24 mouse cellular contexts compared by ENCODE assay signal in genomic region chr2:7273214-7273613, GRCm38 (mm10).
A peak's percentile ranks its signal among the peaks of the same experiment; 100 is the strongest.
DNase-seq lines count a peak whose midpoint lies in the region; ATAC-seq and TF ChIP-seq lines count a peak whose summit lies in the region.
"Had no signal": no experiment of that assay in that cellular context is flagged by ENCODE, and none has a peak within 500 bp of the region (broad histone marks: within the 10 kb centered on the region; RNA-seq: fewer than 3 reads in every experiment).

No protein-coding gene starts in this region.

- H3K9ac ChIP-seq in hindbrain, embryonic 16.5 days (ENCODE audit: low read depth, low read length): no peak overlapping the region
- H3K9ac ChIP-seq: forebrain, postnatal 0 days; heart, embryonic 12.5 days; stomach, embryonic 15.5 days had no signal

- DNase-seq in hindbrain, embryonic 10.5 days (ENCODE audit: low spot score): peak; percentile 4
- no peak for DNase-seq in layer of hippocampus, adult 2 months (ENCODE audit: low spot score in 2 of 2)
- DNase-seq in layer of hippocampus, postnatal 25 days (ENCODE audit: extremely low spot score in 1 of 2, low spot score in 1 of 2): no peak
- DNase-seq in cerebellum, postnatal 10 days: peak; percentile 15 to 34
- DNase-seq in embryonic facial prominence, embryonic 10.5 days (ENCODE audit: low spot score): peak; percentile 18
- no peak for DNase-seq in frontal cortex, adult 2 months (ENCODE audit: extremely low spot score in 1 of 2, low spot score in 1 of 2)
- no peak for DNase-seq in urinary bladder, postnatal 10 days (ENCODE audit: low spot score)
- DNase-seq: adrenal gland, postnatal 10 days; forebrain, postnatal 0 days; heart, postnatal 14 days; kidney, adult 2 months; layer of hippocampus, postnatal 36 days; lung, adult 2 months; right cerebral cortex, postnatal 25 days; thymus, adult 18-20 months; thymus, postnatal 4 days had no signal

- no peaks in the 10 kb centered on the region for H3K36me3 ChIP-seq in hindbrain, embryonic 10.5 days
- H3K36me3 ChIP-seq in hindbrain, embryonic 16.5 days (ENCODE audit: control insufficient read depth, insufficient read depth, low read length): no peaks in the 10 kb centered on the region
- H3K36me3 ChIP-seq in embryonic facial prominence, embryonic 10.5 days (replicated peaks): no peaks in the 10 kb centered on the region
- H3K36me3 ChIP-seq: heart, embryonic 12.5 days; stomach, embryonic 15.5 days had no signal

- no peaks in the 10 kb centered on the region for H3K9me3 ChIP-seq in hindbrain, embryonic 10.5 days
- H3K9me3 ChIP-seq in hindbrain, embryonic 16.5 days (ENCODE audit: control insufficient read depth, low read length): no peaks in the 10 kb centered on the region
- no peaks in the 10 kb centered on the region for H3K9me3 ChIP-seq in embryonic facial prominence, embryonic 10.5 days
- H3K9me3 ChIP-seq: heart, embryonic 12.5 days; megakaryocyte, embryonic 14.5 days; stomach, embryonic 15.5 days had no signal

- no peak overlapping the region for H3K4me2 ChIP-seq in hindbrain, embryonic 16.5 days (ENCODE audit: low read length)
- H3K4me2 ChIP-seq: heart, embryonic 12.5 days; liver, embryonic 11.5 days; stomach, embryonic 15.5 days had no signal

- no peak overlapping the region for H3K4me3 ChIP-seq in hindbrain, embryonic 10.5 days
- no peak overlapping the region for H3K4me3 ChIP-seq in hindbrain, embryonic 16.5 days (ENCODE audit: low read length)
- H3K4me3 ChIP-seq in layer of hippocampus, adult 2 months: no peak overlapping the region
- H3K4me3 ChIP-seq in embryonic facial prominence, embryonic 10.5 days: no peak overlapping the region
- H3K4me3 ChIP-seq: heart, embryonic 12.5 days; megakaryocyte, embryonic 14.5 days; stomach, embryonic 15.5 days had no signal

- 69% methylated on average over 4 of the region's 4 CpGs for WGBS in hindbrain, embryonic 10.5 days
- WGBS in hindbrain, embryonic 16.5 days: 56% methylated on average over 4 of the region's 4 CpGs
- 58% methylated on average over 4 of the region's 4 CpGs for WGBS in embryonic facial prominence, embryonic 10.5 days

- ATAC-seq in hindbrain, embryonic 16.5 days: no peak; the same call in 1 of the 2 replicates
- ATAC-seq: forebrain, postnatal 0 days; inflammation-experienced regulatory T-cells, adult 6 months; midbrain, embryonic 16.5 days; Patski had no signal

- peaks cover 4% of the 10 kb centered on the region; the same call in 1 of the 2 replicates for H3K4me1 ChIP-seq in hindbrain, embryonic 10.5 days (replicated peaks)
- no peaks in the 10 kb centered on the region for H3K4me1 ChIP-seq in hindbrain, embryonic 16.5 days (ENCODE audit: control insufficient read depth, insufficient read depth, low read depth, low read length)
- peaks cover 8% of the 10 kb centered on the region for H3K4me1 ChIP-seq in embryonic facial prominence, embryonic 10.5 days
- H3K4me1 ChIP-seq: heart, embryonic 12.5 days; megakaryocyte, embryonic 14.5 days; stomach, embryonic 15.5 days had no signal

- peak; percentile 20; the same call in 1 of the 2 replicates for TF ChIP-seq CTCF in layer of hippocampus, adult 2 months (conservative IDR thresholded peaks at IDR 0.05)

- H3K27ac ChIP-seq in hindbrain, embryonic 10.5 days: no peak overlapping the region
- no peak overlapping the region for H3K27ac ChIP-seq in hindbrain, embryonic 16.5 days (ENCODE audit: low read depth, low read length)
- peak overlapping the region; percentile 96 for H3K27ac ChIP-seq in layer of hippocampus, adult 2 months
- no peak overlapping the region for H3K27ac ChIP-seq in embryonic facial prominence, embryonic 10.5 days (replicated peaks)
- H3K27ac ChIP-seq: stomach, embryonic 15.5 days had no signal

- H3K27me3 ChIP-seq in hindbrain, embryonic 10.5 days (ENCODE audit: insufficient read depth, poor library complexity, severe bottlenecking): no peaks in the 10 kb centered on the region
- H3K27me3 ChIP-seq in hindbrain, embryonic 16.5 days (replicated peaks; ENCODE audit: control insufficient read depth, insufficient read depth, low read length): no peaks in the 10 kb centered on the region
- H3K27me3 ChIP-seq in embryonic facial prominence, embryonic 10.5 days (replicated peaks; ENCODE audit: low read depth, poor library complexity, severe bottlenecking): no peaks in the 10 kb centered on the region
- H3K27me3 ChIP-seq: heart, embryonic 12.5 days; megakaryocyte, embryonic 14.5 days; Patski; stomach, embryonic 15.5 days had no signal

Comparison
In these comparisons a context has a peak if more than half of its experiments do, and no peak if none do; other contexts are left out.
1. DNase-seq: peak in hindbrain, embryonic 10.5 days (single experiment), cerebellum, postnatal 10 days (2 of 2) and embryonic facial prominence, embryonic 10.5 days (single experiment); none in layer of hippocampus, adult 2 months (0 of 2), layer of hippocampus, postnatal 25 days (0 of 2), frontal cortex, adult 2 months (0 of 2) and urinary bladder, postnatal 10 days (single experiment).